Mouse (Mus musculus): ENCODE data around the gene Mup4.

DNA sequence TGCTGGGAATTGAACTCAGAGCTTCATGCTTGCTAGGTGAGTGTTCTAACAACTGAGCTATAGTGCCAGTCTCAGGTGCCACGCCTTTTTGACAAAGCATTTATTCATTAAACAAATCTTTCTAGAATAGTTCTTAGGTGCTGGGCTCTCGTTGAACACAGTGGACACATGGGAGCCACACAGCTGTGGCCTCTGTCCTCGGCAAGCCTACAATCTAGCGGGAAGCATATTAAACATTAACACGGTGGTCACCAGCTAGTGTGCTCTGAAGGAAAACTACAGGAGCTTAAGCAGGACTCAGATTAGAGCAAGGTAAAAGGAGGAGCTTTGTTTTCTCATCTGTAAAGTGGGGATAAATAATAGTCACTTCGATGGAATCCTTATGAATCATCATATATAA, 53.4 kb downstream of the Mup4 start:
- TF ChIP-seq GATA1 (IDR thresholded peaks at IDR 0.05; ENCODE audit: low read length) = no peak
- no peak for TF ChIP-seq TAL1 (IDR thresholded peaks at IDR 0.05; ENCODE audit: low read length)
